Mouse (Mus musculus) hindbrain, embryonic 14.5 days (tissue): Measurements from ENCODE around the gene A930004D18Rik. TPM values are rescaled to one million over a fixed set of nuclear protein-coding genes. Genes with fewer than 3 reads are reported as not detected.
"Not testable (repeated sequence)": the region's sequence is repeated elsewhere in the genome, so short reads cannot be mapped to it uniquely, and the experiment has no call there.

Experiments
- ATAC-seq: fragments of 200-750 bp; cut with Nextera tagmentation; 2 replicates; pipeline ENCODE4 v1.8.0; 2017; ENCODE audit warnings: moderate number of reproducible peaks, mild to moderate bottlenecking, moderate TSS enrichment, moderate library complexity; ENCODE audit not compliant: low FRiP score
- DNase-seq: peaks from one replicate; pipeline ENCODE4 v3.0.0-alpha.2; 2015; ENCODE audit warnings: low spot score
- H3K27ac ChIP-seq: fragments of 300-500 bp; sonication (generic); 2 replicates; pipeline ENCODE4 v1.5.1; 2014; ENCODE audit warnings: mild to moderate bottlenecking, moderate library complexity
- H3K27me3 ChIP-seq: fragments of 300-500 bp; sonication (generic); 2 replicates; pipeline ENCODE4 v1.6.1; 2014; ENCODE audit warnings: mild to moderate bottlenecking, low read length, mixed read lengths; ENCODE audit not compliant: control insufficient read depth, insufficient read depth
- H3K36me3 ChIP-seq: fragments of 300-500 bp; sonication (generic); replicated peaks from 2 replicates; pipeline ENCODE4 v1.6.1; 2014; ENCODE audit not compliant: control insufficient read depth, insufficient read depth
- H3K4me1 ChIP-seq: fragments of 300-500 bp; sonication (generic); replicated peaks from 2 replicates; pipeline ENCODE4 v1.6.1; 2014; ENCODE audit warnings: antibody characterized with exemption, low read length, mixed read lengths; ENCODE audit not compliant: control insufficient read depth, insufficient read depth
- H3K4me2 ChIP-seq: fragments of 300-500 bp; sonication (generic); replicated peaks from 2 replicates; pipeline ENCODE4 v1.6.1; 2014; ENCODE audit warnings: mild to moderate bottlenecking, moderate library complexity
- H3K4me3 ChIP-seq: fragments of 300-500 bp; sonication (generic); replicated peaks from 2 replicates; pipeline ENCODE4 v1.5.1; 2014; ENCODE audit warnings: mild to moderate bottlenecking, low read length
- H3K9ac ChIP-seq: fragments of 300-500 bp; sonication (generic); 2 replicates; pipeline ENCODE4 v1.6.1; 2014
- H3K9me3 ChIP-seq: fragments of 300-500 bp; sonication (generic); 2 replicates; pipeline ENCODE4 v1.6.1; 2016; ENCODE audit warnings: low read length; ENCODE audit not compliant: control insufficient read depth
- WGBS: fragments of 180-500 bp; shearing (Covaris S2); extraction: QIAGEN DNeasy Blood & Tissue Kit; methylation state at CpG from one replicate; pipeline ENCODE4 v1.1.7; 2014; 5-methylcytosine and 5-hydroxymethylcytosine counted together
- polyA plus RNA-seq: library from polyadenylated mRNA; unstranded; fragments of >200 nt; fragmentation: Nextera tagmentation; extraction: Ambion mirVana; gene quantifications from 2 replicates; pipeline ENCODE4 v1.2.1, GENCODE M21; 2014

Gene A930004D18Rik
- polyA plus RNA-seq, 1 experiment from 2014 or later, result 6.3 TPM

DNA sequence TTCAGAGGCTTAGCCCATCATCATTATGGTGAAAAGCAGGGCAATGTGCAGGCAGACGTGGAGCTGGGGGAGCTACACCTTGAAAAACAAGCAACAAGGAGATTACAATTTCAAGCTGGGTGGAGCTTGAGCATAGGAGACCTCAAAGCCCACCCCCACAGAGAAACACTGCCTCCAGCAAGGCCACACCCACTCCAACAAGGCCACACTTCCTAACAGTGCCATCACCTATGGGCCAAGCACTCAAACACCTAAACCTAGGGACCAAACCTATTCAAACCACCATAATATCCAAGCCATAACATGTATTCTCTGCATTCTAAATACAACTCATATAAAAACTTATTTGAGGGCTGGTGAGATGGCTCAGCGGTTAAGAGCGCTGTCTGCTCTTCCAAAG is 35.2 kb downstream of the A930004D18Rik start:
- Histone ChIP-seq H3K27ac (no peak overlapping the region), H3K4me2 (no peak overlapping the region), H3K4me1 (no peaks in the 10 kb centered on the region), H3K9me3 (no peaks in the 10 kb centered on the region), H3K36me3 (no peaks in the 10 kb centered on the region), H3K27me3 (no peaks in the 10 kb centered on the region), H3K4me3 (no peak overlapping the region), H3K9ac (no peak overlapping the region)
- no peak for ATAC-seq
- DNase-seq, result no peak
- 95% methylated on average over 3 of the region's 3 CpGs for WGBS

DNA sequence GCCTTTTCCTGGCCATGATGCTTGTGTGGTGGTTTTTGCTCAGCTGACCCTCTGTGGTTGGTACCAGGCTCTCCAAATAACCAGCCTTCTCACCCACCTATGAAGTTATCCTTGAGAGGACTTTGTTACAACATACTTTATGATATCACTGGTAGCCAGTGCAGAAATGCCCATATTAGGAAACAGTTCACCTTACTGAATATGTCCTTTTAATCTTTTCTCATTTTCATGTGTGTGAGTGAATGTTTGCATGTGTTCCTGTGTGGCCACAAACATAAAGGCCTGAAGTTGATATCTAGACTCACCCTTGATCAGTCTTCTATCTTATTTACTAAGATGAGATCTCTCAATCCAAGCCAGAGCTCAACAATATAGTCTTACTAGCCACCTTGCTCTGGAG is 40.7 kb downstream of the A930004D18Rik start, which contains the start of gene H2al2a:
TSS of gene H2al2a (minus strand) at position 101 of the 400 bp plus-strand sequence.
- Histone ChIP-seq H3K27me3 (no peaks in the 10 kb centered on the region), H3K9ac (no peak within 1 kb of the TSS), H3K4me2 (no peak within 1 kb of the TSS), H3K9me3 (no peaks in the 10 kb centered on the region), H3K4me3 (no peak within 1 kb of the TSS), H3K36me3 (no peaks in the 10 kb centered on the region), H3K27ac (no peak within 1 kb of the TSS), H3K4me1 (no peaks in the 10 kb centered on the region)
- no peak for ATAC-seq
- DNase-seq, result no peak

DNA sequence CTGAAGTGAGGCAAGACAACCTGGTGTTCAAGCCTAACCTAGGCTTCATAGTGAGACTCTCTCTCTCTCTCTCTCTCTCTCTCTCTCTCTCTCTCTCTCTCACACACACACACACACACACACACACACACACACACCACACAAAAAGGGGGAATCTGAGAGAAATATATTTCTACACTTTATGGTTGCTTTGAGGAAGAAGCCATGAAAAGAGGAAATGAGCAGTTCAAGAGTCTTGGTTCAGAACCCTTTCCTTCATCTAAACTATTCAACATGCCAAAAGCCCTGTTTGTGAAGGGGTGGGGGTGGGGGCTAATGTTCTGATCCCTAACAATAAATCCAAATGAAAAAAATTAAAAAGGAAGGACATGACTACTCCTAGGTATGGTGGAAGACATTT is 48.0 kb downstream of the A930004D18Rik start:
- Histone ChIP-seq H3K4me1 (no peaks in the 10 kb centered on the region), H3K36me3 (no peaks in the 10 kb centered on the region), H3K4me3 (no peak overlapping the region), H3K9me3 (no peaks in the 10 kb centered on the region), H3K27ac (no peak overlapping the region), H3K4me2 (no peak overlapping the region), H3K27me3 (no peaks in the 10 kb centered on the region), H3K9ac (no peak overlapping the region)
- ATAC-seq, result no peak
- no peak for DNase-seq

DNA sequence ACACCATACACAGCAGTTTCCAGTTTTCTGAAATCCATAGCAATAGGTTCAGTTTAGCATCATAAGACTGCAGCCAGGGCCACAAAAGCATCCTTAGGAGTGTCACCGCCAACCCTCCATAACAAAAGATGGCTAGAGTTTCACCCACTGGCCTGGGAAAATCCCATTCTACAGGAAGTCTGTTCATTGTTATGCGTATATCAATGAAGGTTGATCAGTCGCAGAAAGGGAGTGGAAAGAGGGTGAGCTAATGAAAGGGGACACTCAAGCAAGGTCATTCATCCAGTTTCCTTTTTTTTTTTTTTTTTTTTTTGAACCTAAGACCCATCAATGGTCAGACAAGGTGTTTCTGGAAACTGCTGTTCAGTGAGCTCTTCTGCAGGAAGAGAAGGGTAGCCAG is 48.4 kb downstream of the A930004D18Rik start:
- H3K27me3 ChIP-seq, result no peaks in the 10 kb centered on the region
- no peak overlapping the region for H3K4me3 ChIP-seq
- H3K36me3 ChIP-seq, result no peaks in the 10 kb centered on the region
- H3K4me1 ChIP-seq, result no peaks in the 10 kb centered on the region
- whole genome bisulfite sequencing, result 40% methylated on average over 3 of the region's 3 CpGs
- no peak overlapping the region for H3K4me2 ChIP-seq
- no peaks in the 10 kb centered on the region for H3K9me3 ChIP-seq
- no peak overlapping the region for H3K27ac ChIP-seq
- H3K9ac ChIP-seq, result no peak overlapping the region
- DNase-seq (no peak), ATAC-seq (no peak)

DNA sequence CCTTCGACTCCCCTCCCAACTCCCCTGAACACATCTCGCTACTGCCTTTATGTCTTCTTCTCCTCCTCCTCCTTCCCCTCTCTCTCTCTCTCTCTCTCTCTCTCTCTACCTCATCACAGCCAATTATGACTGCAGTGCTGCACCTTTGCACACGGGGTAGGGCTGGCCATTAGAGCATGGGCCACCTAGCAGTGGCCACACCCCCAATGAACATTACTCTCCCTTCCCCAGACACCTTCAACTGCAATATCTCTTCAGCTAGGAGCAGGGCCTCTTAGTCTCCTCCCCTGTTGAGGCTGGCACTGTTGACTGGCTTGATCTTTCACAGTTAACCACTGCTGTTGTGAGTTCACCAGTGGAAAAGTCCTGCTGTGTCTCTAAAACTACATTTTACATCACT is 50.8 kb downstream of the A930004D18Rik start:
- Histone ChIP-seq H3K27ac (no peak overlapping the region), H3K4me3 (no peak overlapping the region), H3K9ac (no peak overlapping the region), H3K36me3 (no peaks in the 10 kb centered on the region), H3K9me3 (no peaks in the 10 kb centered on the region), H3K27me3 (no peaks in the 10 kb centered on the region), H3K4me2 (no peak overlapping the region), H3K4me1 (no peaks in the 10 kb centered on the region)
- no peak for DNase-seq
- no peak for ATAC-seq
- WGBS, result 88% methylated on average over 3 of the region's 3 CpGs

DNA sequence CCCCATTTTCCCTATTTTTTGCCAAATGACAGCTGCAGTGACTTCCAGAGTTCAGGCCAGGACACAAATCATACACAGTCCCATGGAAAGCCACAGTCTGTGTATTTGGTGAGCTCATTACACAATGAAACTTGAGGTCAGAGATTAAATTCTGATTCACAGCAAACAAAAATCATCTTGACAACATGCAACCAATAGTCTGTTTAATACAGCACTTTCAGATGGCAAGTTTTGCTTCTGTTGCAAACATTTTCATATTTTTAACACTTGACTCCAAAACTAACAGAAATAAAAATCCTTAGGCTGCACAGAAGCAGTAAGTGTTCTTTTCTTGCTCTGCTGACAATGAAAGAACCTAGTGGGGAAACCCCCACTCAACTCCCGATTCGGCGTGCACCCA is 52.8 kb downstream of the A930004D18Rik start:
- Histone ChIP-seq H3K4me2 (no peak overlapping the region), H3K9ac (no peak overlapping the region), H3K4me3 (no peak overlapping the region), H3K9me3 (no peaks in the 10 kb centered on the region), H3K36me3 (no peaks in the 10 kb centered on the region), H3K27me3 (no peaks in the 10 kb centered on the region), H3K27ac (no peak overlapping the region), H3K4me1 (no peaks in the 10 kb centered on the region)
- ATAC-seq, result no peak
- 99% methylated on average over 3 of the region's 3 CpGs for WGBS
- DNase-seq, result no peak

DNA sequence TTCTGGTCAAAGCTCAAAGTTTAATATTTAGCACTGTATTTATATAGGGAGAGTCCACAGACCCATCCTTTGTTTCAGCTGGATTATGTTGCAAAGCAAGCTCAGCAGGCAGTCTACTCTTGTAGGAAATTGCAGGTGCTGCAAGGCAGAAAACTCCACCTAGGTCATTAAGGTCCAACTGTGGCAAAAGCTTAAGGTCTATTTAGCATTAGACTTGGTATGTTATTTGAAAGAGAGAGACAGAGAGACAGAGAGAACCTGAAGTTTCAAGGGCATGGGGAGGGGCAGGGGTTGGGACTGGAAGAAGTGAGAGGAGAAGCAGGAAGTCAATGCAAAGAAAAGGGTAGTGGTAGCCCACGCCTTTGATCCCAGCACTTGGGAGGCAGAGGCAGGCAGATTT is 54.8 kb downstream of the A930004D18Rik start:
- DNase-seq, result no peak
- H3K36me3 ChIP-seq, result no peaks in the 10 kb centered on the region
- H3K9ac ChIP-seq, result no peak overlapping the region
- no peak overlapping the region for H3K4me2 ChIP-seq
- H3K4me1 ChIP-seq, result no peaks in the 10 kb centered on the region
- 78% methylated on average over 1 of the region's 1 CpGs for WGBS
- no peak overlapping the region for H3K4me3 ChIP-seq
- no peaks in the 10 kb centered on the region for H3K27me3 ChIP-seq
- no peak for ATAC-seq
- H3K27ac ChIP-seq, result no peak overlapping the region
- H3K9me3 ChIP-seq, result no peaks in the 10 kb centered on the region

DNA sequence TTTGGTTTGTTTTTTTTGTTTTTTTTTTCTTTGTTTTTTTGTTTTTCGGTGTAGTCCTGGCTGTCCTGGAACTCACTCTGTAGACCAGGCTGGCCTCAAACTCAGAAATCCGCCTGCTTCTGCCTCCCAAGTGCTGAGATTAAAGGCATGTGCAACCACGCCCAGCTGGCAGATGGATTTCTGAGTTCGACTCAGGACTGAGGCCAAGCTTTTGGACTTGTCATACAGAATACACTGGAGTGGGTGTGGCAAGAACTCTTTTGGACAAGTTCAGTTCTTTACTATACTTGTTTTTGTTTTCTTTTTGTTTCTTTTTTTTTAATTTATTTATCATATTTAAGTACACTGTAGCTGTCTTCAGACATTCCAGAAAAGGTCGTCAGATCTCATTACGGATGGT is 58.8 kb downstream of the A930004D18Rik start:
- WGBS, result 95% methylated on average over 6 of the region's 6 CpGs
- Histone ChIP-seq H3K4me2 (no peak overlapping the region), H3K9me3 (no peaks in the 10 kb centered on the region), H3K27me3 (no peaks in the 10 kb centered on the region), H3K36me3 (no peaks in the 10 kb centered on the region), H3K9ac (no peak overlapping the region), H3K4me3 (no peak overlapping the region), H3K4me1 (no peaks in the 10 kb centered on the region), H3K27ac (no peak overlapping the region)
- ATAC-seq (no peak), DNase-seq (no peak)

DNA sequence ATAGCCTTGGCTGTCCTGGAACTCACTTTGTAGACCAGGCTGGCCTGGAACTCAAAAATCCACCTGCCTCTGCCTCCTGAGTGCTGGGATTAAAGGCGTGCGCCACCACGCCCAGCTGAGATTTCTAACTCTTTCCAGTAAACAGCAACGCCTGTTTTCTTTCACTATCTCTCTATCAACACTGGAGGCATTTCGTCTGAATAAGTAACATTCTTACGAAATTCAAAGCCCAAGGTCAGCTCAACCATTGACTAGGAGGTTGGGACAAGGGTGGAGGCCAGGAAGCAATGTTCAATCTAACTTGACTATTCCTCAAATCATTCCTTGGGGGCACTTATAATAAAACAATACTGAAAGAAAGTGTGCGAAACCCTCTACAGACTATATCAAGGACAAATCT is 59.3 kb downstream of the A930004D18Rik start:
- not testable (repeated sequence) for H3K4me3 ChIP-seq, H3K9ac ChIP-seq, H3K4me2 ChIP-seq, H3K9me3 ChIP-seq, DNase-seq, H3K27ac ChIP-seq, H3K36me3 ChIP-seq, H3K27me3 ChIP-seq, ATAC-seq, H3K4me1 ChIP-seq
- 97% methylated on average over 7 of the region's 7 CpGs for WGBS

DNA sequence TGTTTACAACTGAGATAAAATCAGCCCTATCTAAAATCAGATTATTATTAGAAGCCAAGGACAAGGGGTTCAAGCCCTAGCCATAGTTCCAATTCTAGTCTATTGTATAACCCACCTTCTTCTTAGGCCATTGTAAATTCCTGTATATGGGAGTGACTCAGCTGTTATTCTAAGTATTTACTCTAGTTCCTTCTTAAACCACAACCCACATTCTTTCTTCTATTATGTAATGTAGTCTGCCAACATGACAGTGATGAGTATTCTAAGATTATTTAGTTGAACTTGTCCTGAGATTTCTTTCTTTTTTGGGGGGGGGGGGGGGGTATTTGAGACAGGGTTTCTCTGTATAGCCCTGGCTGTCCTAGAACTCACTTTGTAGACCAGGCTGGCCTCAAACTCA is 59.9 kb downstream of the A930004D18Rik start:
- not testable (repeated sequence) for ATAC-seq, H3K9ac ChIP-seq, H3K4me2 ChIP-seq, H3K36me3 ChIP-seq, H3K9me3 ChIP-seq, H3K4me1 ChIP-seq, H3K4me3 ChIP-seq, H3K27me3 ChIP-seq, H3K27ac ChIP-seq, DNase-seq
